Mouse (Mus musculus) adrenal gland, adult 18-20 months (tissue): Measurements from ENCODE around the gene Fbh1. TPM values are rescaled to one million over a fixed set of nuclear protein-coding genes. Genes with fewer than 3 reads are reported as not detected.

ENCODE experiments used
- DNase-seq, 2 experiments: peaks; one replicate each; pipeline ENCODE4 v3.0.0; 2021 to 2022; ENCODE audit warnings: low spot score in 2 of 2
- total RNA-seq, 2 experiments: library from RNA; stranded (reverse); gene quantifications; 1 replicate in 1 of 2; 2 replicates in 1 of 2; pipeline ENCODE4 v1.2.3; 2021

The Fbh1 gene
- total RNA-seq, 2 experiments from 2014 or later, result 70.2 to 80.3 TPM

GRCm38 (mm10) chr2:11727574-11727973 lies 49.8 kb downstream of the Fbh1 start:
- DNase-seq, result no peak

- DNase-seq, result no peak
Measured at GRCm38 (mm10) chr2:11722564-11722963, 54.8 kb downstream of the Fbh1 start.

- no peak for DNase-seq
Measured at GRCm38 (mm10) chr2:11718573-11718972, 58.8 kb downstream of the Fbh1 start.

- no peak for DNase-seq
Measured at GRCm38 (mm10) chr2:11714535-11714934, 62.8 kb downstream of the Fbh1 start.

GRCm38 (mm10) chr2:11713021-11713420 lies 64.4 kb downstream of the Fbh1 start:
- no peak for DNase-seq

- no peak for DNase-seq
Measured at GRCm38 (mm10) chr2:11712483-11712990, 64.8 kb downstream of the Fbh1 start.

GRCm38 (mm10) chr2:11710101-11710500 lies 67.3 kb downstream of the Fbh1 start:
- peak in 1 of 2 experiments; percentile 18 for DNase-seq

GRCm38 (mm10) chr2:11708538-11708937 lies 68.8 kb downstream of the Fbh1 start:
- no peak for DNase-seq

GRCm38 (mm10) chr2:11706746-11707065 lies 70.7 kb downstream of the Fbh1 start:
- DNase-seq, result no peak

GRCm38 (mm10) chr2:11706030-11706745 lies 71.2 kb downstream of the Fbh1 start:
- DNase-seq, result peak in 1 of 2 experiments; percentile 23

- DNase-seq, result peak; percentile 64 to 72
Measured at GRCm38 (mm10) chr2:11705201-11706025, 72.0 kb downstream of the Fbh1 start, which contains the start of gene Il15ra. Gene Il15ra, plus strand, starts transcription at chr2:11705290.

- DNase-seq, result no peak
Measured at GRCm38 (mm10) chr2:11699905-11700304, 77.5 kb downstream of the Fbh1 start.

GRCm38 (mm10) chr2:11698994-11699393 lies 78.4 kb downstream of the Fbh1 start:
- no peak for DNase-seq

GRCm38 (mm10) chr2:11695867-11696266 lies 81.5 kb downstream of the Fbh1 start:
- no peak for DNase-seq

GRCm38 (mm10) chr2:11694104-11694503 lies 83.3 kb downstream of the Fbh1 start:
- DNase-seq, result no peak

- no peak for DNase-seq
Measured at GRCm38 (mm10) chr2:11693352-11693751, 84.0 kb downstream of the Fbh1 start.

Other genes with a start within 250 kb of the Fbh1 start
- 100 to 1,000 TPM; 162 to 232 TPM for gene Pfkfb3, start 223.5 kb downstream of the Fbh1 start, total RNA-seq
- gene Rbm17, start 173.4 kb downstream of the Fbh1 start, total RNA-seq, result 100 to 1,000 TPM; 105 to 113 TPM
- gene Gm17490, start 151.3 kb downstream of the Fbh1 start, total RNA-seq, result not detected
- gene Il2ra, start 134.8 kb downstream of the Fbh1 start, total RNA-seq, result under 1 TPM; 0.20 to 0.35 TPM
- 10 to 100 TPM; 25.0 to 26.0 TPM for gene Il15ra, start 72.3 kb downstream of the Fbh1 start, total RNA-seq
- 10 to 100 TPM; 29.2 to 34.9 TPM for gene Ankrd16, start 294 bp upstream of the Fbh1 start, total RNA-seq